Mouse (Mus musculus): ENCODE results near the gene Washc2. TPM values are rescaled to one million over a fixed set of nuclear protein-coding genes. Genes with fewer than 3 reads are reported as not detected.

Gene Washc2
- polyA plus RNA-seq, 2 experiments = 38.0 to 84.1 TPM

GRCm38 (mm10) chr6:116235336-116235735, 27.5 kb downstream of the Washc2 start:
- Histone ChIP-seq H3K4me2 (replicated peaks; ENCODE audit: low read depth, low read length, severe bottlenecking) (no peak overlapping the region), H3K4me1 (ENCODE audit: control insufficient read depth, insufficient read depth, low read length) (no peaks in the 10 kb centered on the region), H3K4me3 (replicated peaks; ENCODE audit: low read length) (no peak overlapping the region), H3K27me3 (ENCODE audit: control insufficient read depth, insufficient read depth, low read length) (no peaks in the 10 kb centered on the region), H3K9me3 (ENCODE audit: control insufficient read depth, low read length) (no peaks in the 10 kb centered on the region), H3K27ac (replicated peaks; ENCODE audit: low read depth, low read length) (no peak overlapping the region), H3K36me3 (ENCODE audit: control insufficient read depth, insufficient read depth, low read length) (peaks cover 70% of the 10 kb centered on the region), H3K9ac (ENCODE audit: low read depth, low read length, severe bottlenecking) (no peak overlapping the region)
- ATAC-seq (ENCODE audit: low FRiP score, low read depth) (no peak), DNase-seq (ENCODE audit: low spot score) (no peak)
- 87% methylated on average over 5 of the region's 5 CpGs for WGBS
- no peak for TF ChIP-seq POLR2A (IDR thresholded peaks at IDR 0.05; ENCODE audit: borderline replicate concordance, extremely low read depth, insufficient read depth, insufficient read length)

DNA sequence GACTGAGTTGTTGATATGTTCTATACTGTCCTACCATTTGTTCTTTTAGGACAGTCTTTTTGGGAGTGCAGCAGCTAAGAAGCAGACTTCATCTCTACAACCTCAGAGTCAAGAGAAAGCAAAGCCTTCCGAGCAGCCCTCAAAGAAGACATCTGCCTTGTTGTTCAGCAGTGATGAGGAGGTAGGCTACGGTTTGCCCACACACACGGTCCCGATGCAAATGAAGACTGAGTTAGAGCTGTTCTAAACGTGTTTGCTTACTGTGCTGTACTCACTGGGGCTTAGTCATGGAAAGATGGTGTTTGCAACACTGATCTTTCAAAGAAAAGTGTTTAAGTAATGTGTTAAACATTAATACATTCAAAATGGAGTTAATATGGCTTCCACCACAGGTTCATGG, 30.2 kb downstream of the Washc2 start:
- ATAC-seq (ENCODE audit: low FRiP score, low read depth) = no peak

GRCm38 (mm10) chr6:116240371-116240770, 32.5 kb downstream of the Washc2 start:
- DNase-seq (ENCODE audit: low spot score) (no peak), ATAC-seq (ENCODE audit: low FRiP score, low read depth) (no peak)
- TF ChIP-seq POLR2A (IDR thresholded peaks at IDR 0.05; ENCODE audit: borderline replicate concordance, extremely low read depth, insufficient read depth, insufficient read length) = no peak
- Histone ChIP-seq H3K27me3 (ENCODE audit: control insufficient read depth, insufficient read depth, low read length) (no peaks in the 10 kb centered on the region), H3K36me3 (ENCODE audit: control insufficient read depth, insufficient read depth, low read length) (peaks cover 69% of the 10 kb centered on the region), H3K4me3 (replicated peaks; ENCODE audit: low read length) (no peak overlapping the region), H3K27ac (replicated peaks; ENCODE audit: low read depth, low read length) (no peak overlapping the region), H3K9ac (ENCODE audit: low read depth, low read length, severe bottlenecking) (no peak overlapping the region), H3K4me2 (replicated peaks; ENCODE audit: low read depth, low read length, severe bottlenecking) (no peak overlapping the region), H3K9me3 (ENCODE audit: control insufficient read depth, low read length) (no peaks in the 10 kb centered on the region), H3K4me1 (ENCODE audit: control insufficient read depth, insufficient read depth, low read length) (no peaks in the 10 kb centered on the region)
- WGBS = 93% methylated on average over 2 of the region's 2 CpGs

More for the DNA sequence above, 30.2 kb downstream of the Washc2 start:
- Histone ChIP-seq H3K36me3 (ENCODE audit: control insufficient read depth, insufficient read depth, low read length) (peaks cover 63% of the 10 kb centered on the region), H3K27me3 (ENCODE audit: control insufficient read depth, insufficient read depth, low read length) (no peaks in the 10 kb centered on the region), H3K4me2 (replicated peaks; ENCODE audit: low read depth, low read length, severe bottlenecking) (no peak overlapping the region), H3K9ac (ENCODE audit: low read depth, low read length, severe bottlenecking) (no peak overlapping the region), H3K4me3 (replicated peaks; ENCODE audit: low read length) (no peak overlapping the region), H3K9me3 (ENCODE audit: control insufficient read depth, low read length) (no peaks in the 10 kb centered on the region), H3K27ac (replicated peaks; ENCODE audit: low read depth, low read length) (no peak overlapping the region), H3K4me1 (ENCODE audit: control insufficient read depth, insufficient read depth, low read length) (no peaks in the 10 kb centered on the region)
- TF ChIP-seq POLR2A (IDR thresholded peaks at IDR 0.05; ENCODE audit: borderline replicate concordance, extremely low read depth, insufficient read depth, insufficient read length) = no peak
- DNase-seq (ENCODE audit: low spot score) = no peak
- WGBS = 89% methylated on average over 5 of the region's 5 CpGs

DNA sequence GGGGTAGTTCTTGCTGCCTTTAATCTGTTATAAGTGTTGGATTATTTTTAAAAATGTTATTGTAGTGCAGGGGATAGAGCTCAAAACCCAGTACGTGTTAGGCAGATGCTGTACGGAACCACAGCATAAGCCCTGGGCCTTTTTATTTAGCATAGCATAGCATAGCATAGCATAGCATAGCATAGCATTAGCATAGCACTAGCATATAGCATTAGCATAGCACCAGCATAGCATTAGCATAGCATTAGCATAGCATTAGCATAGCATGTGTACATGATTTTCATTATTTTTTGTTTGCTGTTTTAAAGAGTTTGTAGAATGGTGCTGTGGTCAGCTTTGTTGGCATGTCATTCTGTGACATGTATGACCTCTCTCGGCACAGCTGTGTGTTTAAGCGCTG, 51.8 kb downstream of the Washc2 start:
- no peak for TF ChIP-seq POLR2A (IDR thresholded peaks at IDR 0.05; ENCODE audit: borderline replicate concordance, extremely low read depth, insufficient read depth, insufficient read length)

DNA sequence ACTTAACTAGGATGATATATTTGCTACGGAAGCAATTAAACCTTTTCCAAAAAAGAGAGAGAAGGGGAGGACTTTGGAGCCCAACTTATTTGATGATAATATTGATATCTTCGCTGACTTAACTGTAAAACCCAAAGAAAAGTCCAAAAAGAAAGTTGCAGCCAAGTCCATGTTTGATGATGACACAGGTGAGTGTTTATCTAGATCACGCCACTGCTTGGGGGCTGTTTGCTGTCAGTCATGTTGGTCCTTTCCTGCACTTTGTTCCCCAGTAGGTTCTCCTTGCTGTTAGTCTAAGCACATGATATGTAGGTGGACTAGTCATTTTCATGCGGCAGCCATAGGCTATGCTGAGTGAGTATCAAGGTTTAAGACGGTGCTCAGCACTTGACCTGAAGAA, 52.6 kb downstream of the Washc2 start:
- Histone ChIP-seq H3K9me3 (ENCODE audit: control insufficient read depth, low read length) (no peaks in the 10 kb centered on the region), H3K4me3 (replicated peaks; ENCODE audit: low read length) (no peak overlapping the region), H3K4me1 (ENCODE audit: control insufficient read depth, insufficient read depth, low read length) (no peaks in the 10 kb centered on the region), H3K9ac (ENCODE audit: low read depth, low read length, severe bottlenecking) (no peak overlapping the region), H3K27ac (replicated peaks; ENCODE audit: low read depth, low read length) (no peak overlapping the region), H3K27me3 (ENCODE audit: control insufficient read depth, insufficient read depth, low read length) (no peaks in the 10 kb centered on the region), H3K4me2 (replicated peaks; ENCODE audit: low read depth, low read length, severe bottlenecking) (no peak overlapping the region), H3K36me3 (ENCODE audit: control insufficient read depth, insufficient read depth, low read length) (peaks cover 55% of the 10 kb centered on the region)
- ATAC-seq (ENCODE audit: low FRiP score, low read depth) (no peak), DNase-seq (ENCODE audit: low spot score) (no peak)
- no peak for TF ChIP-seq POLR2A (IDR thresholded peaks at IDR 0.05; ENCODE audit: borderline replicate concordance, extremely low read depth, insufficient read depth, insufficient read length)
- WGBS = 94% methylated on average over 5 of the region's 5 CpGs

More for the DNA sequence above, 51.8 kb downstream of the Washc2 start:
- DNase-seq (ENCODE audit: low spot score) (no peak), ATAC-seq (ENCODE audit: low FRiP score, low read depth) (no peak)
- no peaks in the 10 kb centered on the region for H3K4me1 ChIP-seq (ENCODE audit: control insufficient read depth, insufficient read depth, low read length)
- no peak overlapping the region for H3K27ac ChIP-seq (replicated peaks; ENCODE audit: low read depth, low read length)
- no peaks in the 10 kb centered on the region for H3K27me3 ChIP-seq (ENCODE audit: control insufficient read depth, insufficient read depth, low read length)
- H3K9ac ChIP-seq (ENCODE audit: low read depth, low read length, severe bottlenecking) = no peak overlapping the region
- H3K4me2 ChIP-seq (replicated peaks; ENCODE audit: low read depth, low read length, severe bottlenecking) = no peak overlapping the region
- no peak overlapping the region for H3K4me3 ChIP-seq (replicated peaks; ENCODE audit: low read length)
- H3K9me3 ChIP-seq (ENCODE audit: control insufficient read depth, low read length) = no peaks in the 10 kb centered on the region
- H3K36me3 ChIP-seq (ENCODE audit: control insufficient read depth, insufficient read depth, low read length) = peaks cover 58% of the 10 kb centered on the region
- WGBS = over 99% methylated on average over 4 of the region's 4 CpGs

DNA sequence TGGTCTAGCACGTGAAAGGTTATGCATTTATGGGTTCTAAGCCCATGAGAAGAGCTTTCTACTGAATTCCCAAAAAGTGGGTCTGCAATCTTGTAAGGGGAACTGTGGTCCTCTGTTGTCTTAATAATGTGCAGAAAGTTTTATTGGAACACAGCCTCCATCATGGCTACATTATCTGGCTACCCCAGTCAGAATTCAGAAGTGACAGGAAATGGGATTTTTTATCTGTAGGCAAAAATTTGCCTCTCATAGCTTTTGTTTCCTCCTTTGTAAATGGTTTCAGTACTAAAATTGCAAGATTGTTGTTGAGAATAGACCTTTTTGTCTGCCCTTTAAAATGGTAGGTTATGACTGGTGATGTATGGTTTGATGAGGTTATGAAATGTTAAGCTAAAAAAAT, 55.0 kb downstream of the Washc2 start:
- no peak for TF ChIP-seq POLR2A (IDR thresholded peaks at IDR 0.05; ENCODE audit: borderline replicate concordance, extremely low read depth, insufficient read depth, insufficient read length)
- 87% methylated on average over 1 of the region's 1 CpGs for WGBS
- no peak for DNase-seq (ENCODE audit: low spot score)

More for the DNA sequence above, 55.0 kb downstream of the Washc2 start:
- Histone ChIP-seq H3K4me3 (replicated peaks; ENCODE audit: low read length) (no peak overlapping the region), H3K27ac (replicated peaks; ENCODE audit: low read depth, low read length) (no peak overlapping the region), H3K27me3 (ENCODE audit: control insufficient read depth, insufficient read depth, low read length) (no peaks in the 10 kb centered on the region), H3K9ac (ENCODE audit: low read depth, low read length, severe bottlenecking) (no peak overlapping the region), H3K9me3 (ENCODE audit: control insufficient read depth, low read length) (no peaks in the 10 kb centered on the region), H3K4me2 (replicated peaks; ENCODE audit: low read depth, low read length, severe bottlenecking) (no peak overlapping the region), H3K36me3 (ENCODE audit: control insufficient read depth, insufficient read depth, low read length) (peaks cover 37% of the 10 kb centered on the region), H3K4me1 (ENCODE audit: control insufficient read depth, insufficient read depth, low read length) (peaks cover 3% of the 10 kb centered on the region; the same call in 1 of the 2 replicates)
- ATAC-seq (ENCODE audit: low FRiP score, low read depth) = no peak

All from limb, embryonic 14.5 days (tissue).